Mouse (Mus musculus) hindbrain, embryonic 16.5 days (tissue): ENCODE measurements at regions not wholly inside any gene's neighbourhood (a gene's known extent, or its start where the extent isn't known, plus 50 kb on each side); places are given as distances from the start of the nearest gene placed in this dataset.

Source experiments
- ATAC-seq: fragments of 200-750 bp; cut with Nextera tagmentation; 2 replicates; pipeline ENCODE4 v1.8.0; 2017; ENCODE audit warnings: moderate TSS enrichment, moderate library complexity
- H3K27ac ChIP-seq: fragments of 300-500 bp; sonication (generic); 2 replicates; pipeline ENCODE4 v1.5.1; 2014; ENCODE audit warnings: low read depth, mild to moderate bottlenecking, control low read depth, low read length, moderate library complexity
- H3K27me3 ChIP-seq: fragments of 300-500 bp; sonication (generic); replicated peaks from 2 replicates; pipeline ENCODE4 v1.6.1; 2014; ENCODE audit warnings: low read length; ENCODE audit not compliant: control insufficient read depth, insufficient read depth
- H3K36me3 ChIP-seq: fragments of 300-500 bp; sonication (generic); 2 replicates; pipeline ENCODE4 v1.6.1; 2014; ENCODE audit warnings: mild to moderate bottlenecking, low read length, moderate library complexity, mixed read lengths; ENCODE audit not compliant: control insufficient read depth, insufficient read depth
- H3K4me1 ChIP-seq: fragments of 300-500 bp; sonication (generic); 2 replicates; pipeline ENCODE4 v1.6.1; 2014; ENCODE audit warnings: low read depth, low read length; ENCODE audit not compliant: control insufficient read depth, insufficient read depth
- H3K4me2 ChIP-seq: fragments of 300-500 bp; sonication (generic); 2 replicates; pipeline ENCODE4 v1.6.1; 2014; ENCODE audit warnings: mild to moderate bottlenecking, low read length, control low read depth, moderate library complexity
- H3K4me3 ChIP-seq: fragments of 300-500 bp; sonication (generic); 2 replicates; pipeline ENCODE4 v1.5.1; 2014; ENCODE audit warnings: mild to moderate bottlenecking, low read length, control low read depth, moderate library complexity
- H3K9ac ChIP-seq: fragments of 300-500 bp; sonication (generic); 2 replicates; pipeline ENCODE4 v1.6.1; 2014; ENCODE audit warnings: low read depth, mild to moderate bottlenecking, control low read depth, low read length, moderate library complexity
- H3K9me3 ChIP-seq: fragments of 300-500 bp; sonication (generic); 2 replicates; pipeline ENCODE4 v1.6.1; 2014; ENCODE audit warnings: mild to moderate bottlenecking, low read length, moderate library complexity; ENCODE audit not compliant: control insufficient read depth
- WGBS: fragments of 180-500 bp; shearing (Covaris S2); extraction: QIAGEN DNeasy Blood & Tissue Kit; methylation state at CpG from one replicate; pipeline ENCODE4 v1.1.7; 2014; 5-methylcytosine and 5-hydroxymethylcytosine counted together

DNA sequence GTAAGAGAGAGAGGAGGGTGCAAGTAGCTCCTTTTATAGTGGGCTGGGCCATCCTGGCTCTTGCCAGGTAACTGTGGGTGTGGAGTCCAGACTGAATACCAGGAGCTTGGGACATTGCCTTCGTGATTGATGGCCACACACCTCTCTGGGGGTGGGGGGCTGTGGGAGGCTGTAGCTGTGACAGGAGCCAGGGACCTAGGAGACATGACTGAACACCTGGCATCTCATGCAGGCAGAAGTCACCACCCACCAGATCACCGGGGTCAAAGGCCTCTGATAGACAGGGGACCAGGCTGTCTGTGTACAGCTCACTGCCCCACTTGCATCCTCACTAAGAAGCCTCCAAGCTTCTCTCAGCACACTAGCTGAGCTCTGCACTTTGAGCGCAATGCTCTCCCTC lies 288.6 kb downstream of the Qk start:
- no peak overlapping the region for H3K4me3 ChIP-seq
- H3K4me2 ChIP-seq = no peak overlapping the region
- H3K36me3 ChIP-seq = no peaks in the 10 kb centered on the region
- H3K27ac ChIP-seq = no peak overlapping the region
- no peaks in the 10 kb centered on the region for H3K27me3 ChIP-seq
- H3K9me3 ChIP-seq = no peaks in the 10 kb centered on the region
- no peak overlapping the region for H3K9ac ChIP-seq
- no peaks in the 10 kb centered on the region for H3K4me1 ChIP-seq
- no peak for ATAC-seq
- 77% methylated on average over 3 of the region's 3 CpGs for WGBS

DNA sequence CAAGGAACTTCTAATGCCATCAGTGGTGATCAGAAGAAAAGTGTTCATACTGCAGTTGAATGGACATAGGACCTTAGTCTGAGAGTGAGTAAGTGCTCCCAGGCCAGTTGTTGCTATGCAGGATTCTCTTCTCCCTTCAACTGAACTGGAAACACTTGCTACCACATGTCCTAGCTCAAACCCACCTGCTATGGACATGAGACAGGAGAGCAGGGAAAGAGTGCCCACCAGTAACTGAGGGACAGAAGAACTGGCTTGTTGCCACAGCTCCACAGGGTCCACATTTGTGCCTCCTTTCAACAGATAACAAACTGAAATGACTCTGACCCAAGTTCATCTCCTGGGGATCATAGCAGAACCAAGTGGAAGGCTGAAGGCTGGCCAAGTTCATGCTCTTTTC lies 292.9 kb downstream of the Qk start:
- Histone ChIP-seq H3K9ac (no peak overlapping the region), H3K9me3 (no peaks in the 10 kb centered on the region), H3K27ac (no peak overlapping the region), H3K36me3 (no peaks in the 10 kb centered on the region), H3K27me3 (no peaks in the 10 kb centered on the region), H3K4me1 (no peaks in the 10 kb centered on the region), H3K4me3 (no peak overlapping the region), H3K4me2 (no peak overlapping the region)
- ATAC-seq = no peak

DNA sequence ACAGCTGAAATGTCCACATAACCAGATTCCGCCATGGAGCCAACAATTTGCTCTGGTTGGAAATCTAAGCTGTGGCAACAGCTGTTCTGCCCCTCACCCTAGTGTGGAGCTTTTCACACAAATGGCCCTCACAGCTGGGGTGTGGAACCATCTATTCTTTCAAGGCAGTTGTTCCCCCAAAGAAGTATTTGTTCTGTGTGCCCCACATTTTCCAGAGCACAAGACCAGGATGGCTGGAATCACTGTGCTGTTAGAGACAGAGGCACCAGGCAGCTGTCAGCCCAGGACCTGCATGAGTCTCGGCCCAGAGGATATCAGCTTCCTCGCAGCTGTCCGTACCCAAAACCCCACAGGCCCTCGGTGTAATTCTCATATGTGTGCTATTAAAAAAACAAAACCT lies 294.4 kb downstream of the Qk start:
- no peak for ATAC-seq
- 80% methylated on average over 5 of the region's 5 CpGs for WGBS
- Histone ChIP-seq H3K36me3 (no peaks in the 10 kb centered on the region), H3K9ac (no peak overlapping the region), H3K4me2 (no peak overlapping the region), H3K4me3 (no peak overlapping the region), H3K9me3 (no peaks in the 10 kb centered on the region), H3K27me3 (no peaks in the 10 kb centered on the region), H3K27ac (no peak overlapping the region), H3K4me1 (no peaks in the 10 kb centered on the region)

DNA sequence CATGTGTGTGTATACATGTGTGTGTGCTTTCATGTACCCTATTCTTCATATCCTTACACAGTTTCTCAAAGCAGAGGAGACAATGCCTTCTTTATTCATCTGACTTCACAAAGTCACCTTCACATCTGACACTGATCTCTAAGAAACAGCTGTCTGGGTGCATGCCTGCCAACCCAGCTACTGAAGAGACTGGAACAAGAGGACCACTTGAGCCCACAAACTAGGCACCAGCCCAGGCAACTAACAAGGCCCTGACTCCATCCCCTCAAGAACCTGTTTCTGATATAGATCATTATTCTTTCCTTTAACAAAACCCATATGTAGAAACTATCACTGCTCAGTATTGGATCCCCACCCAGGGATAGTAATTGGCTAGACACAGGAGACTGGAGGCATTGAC lies 295.3 kb downstream of the Qk start:
- Histone ChIP-seq H3K36me3 (no peaks in the 10 kb centered on the region), H3K4me3 (no peak overlapping the region), H3K4me2 (no peak overlapping the region), H3K27me3 (no peaks in the 10 kb centered on the region), H3K4me1 (no peaks in the 10 kb centered on the region), H3K9ac (no peak overlapping the region), H3K9me3 (no peaks in the 10 kb centered on the region), H3K27ac (no peak overlapping the region)
- ATAC-seq = no peak

DNA sequence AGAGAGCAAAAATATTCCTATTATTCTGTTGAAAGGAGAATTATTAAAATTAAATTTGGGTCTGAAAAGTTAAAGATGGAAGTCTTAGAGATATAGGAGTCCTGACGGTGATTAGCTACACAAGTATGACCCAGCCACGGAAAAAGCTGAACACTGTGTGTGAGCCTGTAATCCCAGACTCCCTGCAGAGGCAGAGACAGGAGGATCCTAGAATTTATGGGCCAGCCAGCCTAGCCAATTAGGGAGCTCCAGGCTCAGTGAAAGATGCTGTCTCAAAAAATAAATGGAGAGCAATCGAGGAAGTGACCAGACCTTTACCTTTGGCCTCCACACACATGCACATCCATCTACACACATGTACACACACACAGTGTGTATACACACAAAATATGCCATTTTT lies 307.5 kb downstream of the Qk start:
- no peak overlapping the region for H3K4me3 ChIP-seq
- no peak for ATAC-seq
- H3K36me3 ChIP-seq = no peaks in the 10 kb centered on the region
- WGBS = 47% methylated on average over 3 of the region's 3 CpGs
- H3K27ac ChIP-seq = no peak overlapping the region
- H3K4me1 ChIP-seq = no peaks in the 10 kb centered on the region
- H3K4me2 ChIP-seq = no peak overlapping the region
- no peaks in the 10 kb centered on the region for H3K9me3 ChIP-seq
- H3K9ac ChIP-seq = no peak overlapping the region
- no peaks in the 10 kb centered on the region for H3K27me3 ChIP-seq

DNA sequence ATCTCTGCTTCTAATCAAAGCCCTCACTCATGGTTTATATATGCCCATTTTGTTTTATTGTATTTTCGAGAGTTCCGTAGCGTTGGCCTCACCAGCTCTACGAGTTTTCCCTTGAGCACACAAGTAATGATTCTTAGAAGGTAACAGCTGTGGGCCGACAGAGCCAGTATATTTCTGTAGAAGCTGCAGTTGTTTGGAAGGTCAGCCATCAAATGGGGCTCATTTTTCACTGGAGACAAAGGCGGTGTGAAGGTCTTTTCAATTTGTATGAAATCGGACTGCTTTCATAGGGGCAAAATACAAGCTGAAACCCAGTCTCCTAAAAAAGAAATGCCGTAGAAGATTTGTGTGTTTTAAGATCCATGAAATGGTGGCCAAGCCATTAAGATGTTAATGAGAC lies 307.9 kb downstream of the Qk start:
- no peak for ATAC-seq

DNA sequence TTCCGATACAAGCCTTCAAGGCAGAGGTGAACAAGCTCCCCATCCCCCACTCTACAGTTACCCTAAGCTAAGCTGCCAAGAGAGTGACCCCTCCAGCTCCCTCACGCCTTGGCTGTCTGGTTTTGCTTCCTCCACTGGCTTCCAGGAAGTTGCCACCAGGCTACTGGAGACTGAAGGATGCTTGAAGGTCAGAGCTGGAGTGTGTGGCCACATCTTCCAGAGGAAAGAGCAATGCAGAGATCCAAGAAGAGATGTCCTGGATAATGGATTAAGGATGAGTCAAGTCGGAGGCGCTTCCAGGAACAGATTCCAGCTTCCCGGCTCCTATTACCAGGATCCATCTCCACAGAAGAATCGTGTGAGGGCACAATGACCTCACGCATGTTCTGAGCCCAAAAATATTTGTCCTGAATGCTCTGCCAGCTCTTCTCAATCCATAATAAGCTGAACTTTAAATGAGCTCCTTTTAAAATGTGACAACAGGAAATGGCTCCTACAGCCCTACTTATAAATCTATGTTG lies 318.5 kb downstream of the Qk start:
- Histone ChIP-seq H3K4me2 (no peak overlapping the region), H3K9ac (no peak overlapping the region), H3K4me3 (no peak overlapping the region), H3K36me3 (no peaks in the 10 kb centered on the region), H3K27me3 (no peaks in the 10 kb centered on the region), H3K9me3 (no peaks in the 10 kb centered on the region), H3K4me1 (no peaks in the 10 kb centered on the region), H3K27ac (no peak overlapping the region)
- 83% methylated on average over 7 of the region's 7 CpGs for WGBS
- ATAC-seq = no peak

More for the DNA sequence above, 307.9 kb downstream of the Qk start:
- H3K27ac ChIP-seq = no peak overlapping the region
- H3K4me3 ChIP-seq = no peak overlapping the region
- H3K4me1 ChIP-seq = no peaks in the 10 kb centered on the region
- no peaks in the 10 kb centered on the region for H3K36me3 ChIP-seq
- H3K27me3 ChIP-seq = no peaks in the 10 kb centered on the region
- H3K4me2 ChIP-seq = no peak overlapping the region
- WGBS = 37% methylated on average over 8 of the region's 8 CpGs
- no peak overlapping the region for H3K9ac ChIP-seq
- no peaks in the 10 kb centered on the region for H3K9me3 ChIP-seq

DNA sequence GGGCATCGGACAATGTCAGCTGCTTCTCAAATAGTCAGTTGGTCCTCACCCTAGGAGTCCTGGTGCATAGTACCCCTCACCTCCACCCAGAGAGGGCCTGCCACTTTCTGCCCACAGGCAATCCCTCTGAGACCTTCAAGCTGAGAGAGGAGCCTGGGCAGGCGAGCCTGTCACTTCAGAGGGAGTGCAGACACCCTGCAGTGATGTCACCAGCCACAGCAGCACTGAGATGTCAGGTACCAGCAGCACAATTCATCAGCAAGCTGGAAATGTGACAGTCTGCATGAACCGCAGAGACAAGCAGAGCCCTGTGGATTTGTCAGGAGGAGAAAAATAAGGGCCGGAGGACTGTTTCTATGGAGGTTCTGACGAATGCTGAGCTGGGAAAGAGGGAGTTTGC lies 324.3 kb downstream of the Qk start:
- Histone ChIP-seq H3K4me2 (no peak overlapping the region), H3K27ac (no peak overlapping the region), H3K9me3 (no peaks in the 10 kb centered on the region), H3K4me1 (0 out of 2 replicates have a peak, but pooled peaks cover 4% of the 10 kb centered on the region), H3K9ac (no peak overlapping the region), H3K27me3 (no peaks in the 10 kb centered on the region), H3K4me3 (no peak overlapping the region), H3K36me3 (no peaks in the 10 kb centered on the region)
- ATAC-seq = no peak
- 49% methylated on average over 5 of the region's 5 CpGs for WGBS

DNA sequence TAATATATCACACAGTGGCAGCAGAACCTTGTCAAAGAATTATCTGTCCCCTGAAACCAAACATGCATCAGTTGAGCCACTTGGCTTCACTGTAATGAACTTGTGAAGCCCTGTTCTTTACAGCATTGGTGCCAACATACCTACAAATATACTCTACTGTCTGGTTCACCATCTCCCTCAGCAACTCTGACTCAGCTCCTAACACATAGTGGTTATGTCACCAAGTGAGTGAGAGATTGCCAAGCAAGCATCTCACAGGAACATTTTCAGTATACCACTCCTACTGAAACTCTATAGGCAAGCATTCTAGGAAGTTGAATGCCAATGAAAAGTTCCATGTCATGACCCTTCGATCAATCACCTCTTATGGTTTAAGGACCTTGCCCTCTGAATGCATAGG lies 321.2 kb upstream of the Pabpc6 start:
- Histone ChIP-seq H3K27me3 (no peaks in the 10 kb centered on the region), H3K4me2 (no peak overlapping the region), H3K4me3 (no peak overlapping the region), H3K4me1 (0 out of 2 replicates have a peak, but pooled peaks cover 4% of the 10 kb centered on the region), H3K9ac (no peak overlapping the region), H3K9me3 (0 out of 2 replicates have a peak, but pooled peaks cover 4% of the 10 kb centered on the region), H3K36me3 (no peaks in the 10 kb centered on the region), H3K27ac (no peak overlapping the region)
- no peak for ATAC-seq
- WGBS = 97% methylated on average over 1 of the region's 1 CpGs

DNA sequence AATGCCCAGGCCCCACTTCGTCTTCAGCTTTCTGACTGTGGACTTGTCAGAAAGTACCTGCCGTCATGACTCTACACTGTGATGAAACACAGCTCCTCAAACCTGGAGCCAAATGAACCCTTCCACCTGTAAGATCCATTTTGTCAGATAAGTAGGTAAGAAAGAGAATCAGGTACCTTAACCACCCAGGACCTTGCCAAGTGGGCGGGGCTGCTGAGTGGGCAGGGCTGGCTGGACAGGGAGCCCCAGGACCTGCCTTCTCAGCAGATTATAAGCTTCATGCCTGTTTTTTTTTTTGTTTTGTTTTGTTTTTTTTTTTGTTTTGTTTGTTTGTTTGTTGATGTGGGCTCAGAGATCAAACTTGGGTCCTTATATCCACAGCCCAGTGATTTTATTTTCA lies 311.8 kb upstream of the Pabpc6 start:
- ATAC-seq = no peak
- Histone ChIP-seq H3K4me3 (no peak overlapping the region), H3K36me3 (no peaks in the 10 kb centered on the region), H3K4me2 (no peak overlapping the region), H3K27ac (no peak overlapping the region), H3K27me3 (no peaks in the 10 kb centered on the region), H3K9ac (no peak overlapping the region), H3K9me3 (0 out of 2 replicates have a peak, but pooled peaks cover 2% of the 10 kb centered on the region), H3K4me1 (peaks cover 3% of the 10 kb centered on the region; the same call in 1 of the 2 replicates)
- 95% methylated on average over 3 of the region's 3 CpGs for WGBS
